Mouse (Mus musculus): ENCODE measurements at regions not wholly inside any gene's neighbourhood (a gene's known extent, or its start where the extent isn't known, plus 50 kb on each side); places are given as distances from the start of the nearest gene placed in this dataset.

DNA sequence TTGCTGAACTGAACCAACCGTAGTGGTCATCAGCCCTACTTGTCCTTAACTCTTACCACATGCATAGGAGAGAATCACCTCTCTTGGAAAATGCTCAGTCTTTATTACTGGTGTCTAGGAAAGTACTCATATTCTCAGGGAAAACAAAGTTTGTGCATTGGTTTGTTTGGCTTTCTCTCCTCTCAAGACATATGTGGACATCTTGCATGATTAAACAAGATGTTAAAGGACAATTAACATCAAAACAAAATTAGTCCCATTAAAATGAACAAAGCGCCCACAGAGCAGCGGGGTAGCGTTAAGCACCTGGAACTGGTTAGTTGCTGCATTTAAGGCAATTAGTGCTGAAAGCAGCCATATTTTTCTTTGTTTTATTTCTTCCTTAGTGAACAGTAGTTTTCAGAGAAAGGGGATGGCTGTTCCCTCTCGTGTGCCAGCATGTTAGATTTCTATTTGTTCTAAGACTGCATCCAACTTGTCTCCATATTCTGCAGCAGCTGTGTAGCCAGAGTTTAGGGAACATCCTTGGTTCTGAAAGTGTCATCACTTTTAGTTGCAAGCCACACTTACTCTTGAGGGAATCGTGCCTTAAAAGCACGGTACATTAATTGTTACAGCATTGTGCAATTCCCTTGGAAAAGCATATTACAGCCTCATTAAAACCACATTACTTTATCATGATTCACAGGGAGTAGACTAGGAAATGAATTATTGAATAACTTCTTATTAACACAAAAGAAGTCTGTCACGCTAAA, 137.7 kb downstream of the Ube2u start:
- no peak for DNase-seq (ENCODE audit: low spot score)

DNA sequence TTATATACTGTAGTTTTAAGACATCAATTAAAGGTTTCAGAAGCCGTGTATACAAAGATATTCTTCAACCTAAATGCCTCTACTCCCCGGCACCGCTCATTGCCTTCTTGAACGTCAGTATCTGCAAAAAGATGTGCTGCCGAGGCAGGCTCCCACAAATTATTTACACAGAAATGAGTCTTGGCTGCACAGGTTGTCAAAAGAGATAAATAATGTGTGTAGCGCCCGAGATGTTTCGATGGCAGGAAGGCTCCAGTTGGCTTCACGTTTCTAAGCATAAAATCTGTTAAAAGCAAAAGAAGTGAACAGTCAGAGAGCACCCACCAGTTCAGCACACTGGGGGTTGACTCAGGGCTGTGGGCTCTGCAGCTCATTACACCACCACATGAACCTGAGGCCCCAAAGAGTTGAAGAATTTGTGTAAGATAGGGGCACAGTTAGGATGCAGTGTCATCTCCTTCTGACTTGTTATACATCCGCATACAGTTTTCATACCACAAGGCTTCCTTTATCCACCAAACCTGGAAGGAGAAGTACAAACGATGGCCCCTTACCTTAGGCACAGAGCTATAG, 138.4 kb downstream of the Ube2u start:
- DNase-seq (ENCODE audit: low spot score): no peak

DNA sequence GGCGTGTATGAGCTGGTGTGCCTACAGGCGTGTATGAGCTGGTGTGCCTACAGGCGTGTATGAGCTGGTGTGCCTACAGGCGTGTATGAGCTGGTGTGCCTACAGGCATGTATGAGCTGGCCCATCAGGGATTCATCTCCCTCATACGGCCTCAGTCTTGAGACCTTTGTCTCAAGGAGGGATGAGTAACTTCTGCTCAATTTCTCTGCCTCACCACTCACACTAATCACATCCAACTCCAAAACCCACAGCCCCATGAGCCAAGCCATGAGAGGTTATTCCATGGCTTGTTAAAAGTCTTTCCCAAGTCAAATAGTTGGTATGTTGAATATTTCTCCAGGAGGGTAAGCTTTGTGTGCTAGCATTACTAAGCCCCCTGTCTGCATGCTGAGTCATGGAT, 146.0 kb downstream of the Ube2u start:
- DNase-seq (ENCODE audit: low spot score): no peak

DNA sequence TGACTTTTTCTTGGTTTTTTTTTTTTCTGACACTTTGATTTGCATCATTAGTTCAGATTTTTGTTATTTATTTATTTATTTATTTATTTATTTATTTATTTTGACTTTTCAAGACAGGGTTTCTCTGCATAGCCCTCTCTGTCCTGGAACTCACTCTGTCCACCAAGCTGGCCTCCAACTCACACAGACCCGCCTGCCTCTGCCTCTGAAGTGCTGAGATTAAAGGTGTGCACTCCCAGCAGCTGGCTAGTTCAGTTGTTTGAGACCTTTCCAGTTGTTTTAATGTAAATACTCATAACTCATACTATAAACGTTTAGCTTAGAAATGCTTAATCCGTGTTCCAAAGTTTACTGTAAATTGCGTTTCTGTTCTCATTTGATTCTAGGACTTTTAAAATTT, 147.9 kb downstream of the Ube2u start:
- DNase-seq (ENCODE audit: low spot score): no peak

DNA sequence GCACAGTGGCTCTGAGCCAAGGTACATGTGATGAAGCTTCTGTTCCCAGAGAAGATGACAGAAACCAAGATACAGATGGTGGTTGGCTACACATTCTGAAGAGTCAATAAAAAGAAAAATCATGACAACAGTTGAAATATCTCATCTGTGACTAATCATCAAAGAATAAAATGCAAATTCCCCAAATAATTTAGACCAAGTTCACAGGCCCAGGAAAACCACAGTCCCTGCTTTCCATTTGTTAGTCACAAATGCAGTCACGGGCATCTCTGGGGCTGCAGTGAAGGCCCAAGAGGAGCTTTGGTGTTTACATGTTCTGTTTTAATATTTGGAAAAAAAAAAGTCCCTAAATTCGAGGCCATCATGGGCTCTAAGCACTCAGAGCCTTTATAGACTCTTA, 142.1 kb upstream of the Cachd1 start:
- no peak for DNase-seq (ENCODE audit: low spot score)

DNA sequence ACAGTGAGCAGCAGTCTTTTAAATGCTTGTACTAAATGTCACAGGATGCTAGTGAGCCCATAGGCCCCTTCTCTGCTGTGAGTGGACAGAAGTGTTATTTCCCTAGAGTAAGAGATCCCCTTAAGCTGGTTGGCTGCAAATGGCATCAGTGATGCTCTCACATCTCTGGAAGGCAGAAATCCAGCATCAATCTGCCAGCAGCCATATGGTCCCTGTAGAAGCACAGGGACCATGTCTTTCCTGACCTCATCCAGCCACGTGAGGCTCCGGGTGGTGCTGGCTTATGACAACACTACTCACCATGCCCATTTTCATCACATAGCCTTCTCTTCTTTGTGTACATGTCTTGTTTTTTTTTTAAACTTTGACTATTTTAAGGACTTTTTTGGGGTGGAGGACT, 138.9 kb upstream of the Cachd1 start:
- DNase-seq (ENCODE audit: low spot score): no peak

DNA sequence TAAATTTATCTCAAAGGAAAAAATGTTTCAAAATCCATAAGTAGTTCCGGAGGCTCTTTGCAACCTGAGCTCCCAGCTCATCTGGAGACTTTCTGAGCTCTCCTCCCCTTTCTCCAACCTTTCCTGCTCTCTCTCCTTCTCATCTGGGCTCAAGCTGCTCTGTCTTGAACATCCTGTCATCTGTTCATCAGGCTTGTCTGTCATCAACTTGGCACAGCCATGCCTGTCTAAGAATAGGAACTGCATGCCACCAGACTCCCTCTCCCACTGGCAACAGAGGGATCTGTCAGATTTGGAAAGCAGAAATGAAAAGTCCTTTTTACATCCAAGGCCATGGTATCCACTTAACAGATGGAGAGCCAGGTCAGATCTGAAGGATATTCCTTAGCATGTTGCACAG, 115.3 kb upstream of the Cachd1 start:
- no peak for DNase-seq (ENCODE audit: low spot score)

DNA sequence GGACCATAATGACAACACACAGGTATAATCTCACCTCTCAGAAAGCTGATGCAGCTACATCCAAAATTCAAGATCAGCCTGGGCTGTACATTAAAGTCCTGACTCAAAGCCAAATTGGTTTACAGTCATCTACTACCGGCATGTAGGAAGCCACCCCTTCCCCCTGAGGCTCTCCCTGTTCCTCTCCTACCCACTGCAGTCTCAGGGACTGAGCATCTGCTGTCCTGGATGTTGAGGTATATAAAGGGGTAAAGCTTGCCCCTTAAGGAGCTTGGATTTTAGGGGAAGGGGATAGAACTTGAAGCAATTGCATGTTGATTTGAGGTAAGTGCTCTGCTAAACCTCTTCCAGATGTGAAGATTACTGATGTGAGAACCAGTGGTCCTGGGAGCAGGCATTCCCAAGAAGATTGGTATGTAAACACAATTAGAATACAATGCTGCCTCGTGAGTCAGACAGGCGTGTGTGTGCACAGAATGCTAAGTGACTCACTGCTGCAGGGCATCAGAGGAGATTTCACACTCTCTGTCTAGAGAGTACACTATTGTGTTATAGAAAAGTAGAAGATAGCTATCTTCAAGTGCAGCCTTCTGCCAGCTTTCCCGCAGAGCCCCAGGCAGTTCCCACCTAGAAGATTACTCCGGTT, 111.7 kb upstream of the Cachd1 start:
- DNase-seq (ENCODE audit: low spot score): no peak

DNA sequence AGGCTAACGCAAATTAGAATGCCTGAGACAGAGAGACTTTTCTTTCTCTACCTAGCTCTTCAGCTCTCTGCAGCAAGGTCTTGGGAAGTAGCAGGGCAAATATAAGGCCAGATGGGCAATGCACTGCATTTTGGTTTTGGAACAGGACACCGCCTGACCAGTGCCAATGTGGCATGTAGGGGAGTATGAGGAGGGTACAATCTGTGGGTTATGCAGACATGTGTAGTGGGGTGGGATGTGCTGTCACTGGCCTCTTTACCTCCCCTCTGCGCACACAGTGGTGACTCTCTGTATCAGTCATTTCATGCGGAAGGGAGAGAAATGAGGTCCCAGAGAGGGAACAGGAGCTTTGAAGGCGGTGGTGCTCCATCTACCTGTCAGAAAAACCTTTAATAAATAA, 105.9 kb upstream of the Cachd1 start:
- no peak for DNase-seq (ENCODE audit: low spot score)

DNA sequence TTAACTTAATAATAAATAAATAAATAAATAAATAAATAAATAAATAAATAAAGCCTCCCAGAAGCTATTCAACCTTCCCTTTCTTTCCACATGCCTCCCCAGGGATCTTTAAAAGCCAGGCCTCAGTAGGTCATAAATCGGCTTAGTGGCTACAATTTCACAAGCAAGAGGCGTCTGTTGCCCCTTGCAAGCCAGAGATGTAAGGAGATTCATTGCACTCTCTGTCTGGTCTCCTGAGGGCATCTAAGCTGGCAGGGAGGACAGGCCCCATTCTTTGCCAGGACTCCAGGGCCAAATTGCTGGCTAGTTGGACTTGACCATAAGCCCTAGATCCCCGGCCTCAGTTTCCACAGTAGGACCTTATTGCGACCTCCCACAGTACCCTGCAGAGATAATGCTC, 101.6 kb upstream of the Cachd1 start:
- DNase-seq (ENCODE audit: low spot score): no peak

DNA sequence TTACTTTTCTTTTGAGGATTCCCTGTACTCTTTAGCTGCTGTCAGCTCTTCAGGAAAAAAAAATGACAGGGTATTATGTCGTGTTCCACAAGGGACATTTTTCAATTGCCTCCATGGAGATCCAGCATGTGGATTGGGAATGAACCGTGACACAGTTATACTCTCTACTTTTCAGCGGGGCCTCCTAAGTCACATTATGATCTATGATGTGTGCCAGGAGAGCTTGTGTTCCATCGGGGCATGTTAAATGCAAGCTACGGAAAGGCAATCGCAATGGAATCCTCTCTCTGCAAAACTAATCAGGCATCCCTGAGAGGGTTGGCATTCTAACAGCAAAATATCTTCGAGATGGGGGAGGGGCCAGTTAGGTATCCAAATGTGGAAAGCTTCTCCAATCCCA, 92.7 kb upstream of the Cachd1 start:
- no peak for DNase-seq (ENCODE audit: low spot score)

DNA sequence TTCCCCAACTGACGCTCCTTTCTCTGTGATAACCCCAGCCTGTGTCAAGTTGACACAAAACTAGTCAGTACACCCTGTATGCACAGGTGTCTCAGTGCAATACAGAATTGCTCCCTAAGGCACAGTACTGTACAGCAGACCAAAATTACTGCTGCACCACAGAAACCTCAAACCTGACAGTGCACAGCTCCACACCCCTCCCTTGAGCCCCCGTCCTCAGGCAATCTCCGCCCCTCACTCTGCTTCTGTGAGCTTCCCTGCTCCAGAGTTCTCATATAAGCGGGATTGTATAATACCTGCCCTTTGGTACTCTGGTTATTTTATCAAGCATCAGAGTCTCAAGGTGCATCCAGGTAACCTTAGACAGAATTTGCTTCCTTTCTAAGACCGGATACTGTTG, 76.5 kb upstream of the Cachd1 start:
- no peak for DNase-seq (ENCODE audit: low spot score)

DNA sequence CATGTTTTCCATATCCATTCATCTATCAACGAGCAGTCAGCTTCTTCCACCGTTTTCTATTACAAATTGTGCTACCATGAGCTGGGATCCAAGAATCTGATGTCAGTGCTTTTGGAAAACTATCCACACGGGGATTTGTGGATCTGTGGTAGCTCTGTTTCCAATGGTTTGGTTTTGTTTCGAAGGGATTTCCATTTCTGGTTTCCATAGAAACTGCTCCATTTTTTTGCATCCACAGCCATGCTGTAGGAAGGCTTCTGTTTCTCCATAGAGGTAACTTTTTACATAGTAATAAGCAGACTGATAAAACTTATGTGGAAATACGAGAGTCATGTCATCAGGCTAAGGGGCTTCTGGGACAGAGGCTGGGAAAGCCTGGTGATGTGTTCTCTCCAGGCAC, 76.1 kb upstream of the Cachd1 start:
- no peak for DNase-seq (ENCODE audit: low spot score)

DNA sequence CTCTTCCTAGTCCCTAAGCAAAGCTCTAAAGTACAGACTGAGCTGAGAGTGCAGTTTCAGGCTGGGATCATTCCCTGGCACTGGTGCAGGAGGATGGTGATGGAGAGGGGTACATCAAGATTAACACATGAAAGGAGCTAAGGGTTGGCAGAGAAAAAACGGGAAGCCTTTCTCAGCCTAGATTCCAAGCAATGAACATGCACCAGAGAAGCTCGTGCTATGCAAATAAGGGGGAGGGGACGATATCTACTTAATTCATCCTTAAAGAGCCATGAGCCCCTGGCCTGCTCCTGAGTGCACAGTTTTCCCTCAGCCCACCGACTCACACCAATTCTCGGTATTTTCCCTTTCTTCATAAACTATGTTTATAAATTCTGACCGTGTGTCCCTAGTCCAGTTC, 70.5 kb upstream of the Cachd1 start:
- DNase-seq (ENCODE audit: low spot score): no peak

DNA sequence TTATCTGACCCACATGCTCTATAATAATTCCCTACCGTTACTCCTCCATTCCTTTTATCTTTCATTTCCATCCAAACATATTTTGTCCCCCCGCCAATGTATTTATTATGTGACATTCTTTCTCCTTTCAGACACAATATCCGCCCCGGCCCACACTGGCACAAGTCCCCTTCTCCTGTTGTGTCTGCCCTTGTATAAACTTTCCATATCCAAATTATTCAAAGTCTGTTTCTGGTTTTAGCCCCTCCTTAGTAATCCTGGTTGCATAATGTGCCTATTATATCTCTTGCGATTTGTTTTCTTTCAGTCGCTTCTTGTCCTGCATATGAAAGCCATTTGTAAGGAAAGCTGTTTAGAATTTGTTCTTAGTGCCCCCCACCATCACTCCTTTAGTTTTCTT, 69.3 kb upstream of the Cachd1 start:
- DNase-seq (ENCODE audit: low spot score): no peak

DNA sequence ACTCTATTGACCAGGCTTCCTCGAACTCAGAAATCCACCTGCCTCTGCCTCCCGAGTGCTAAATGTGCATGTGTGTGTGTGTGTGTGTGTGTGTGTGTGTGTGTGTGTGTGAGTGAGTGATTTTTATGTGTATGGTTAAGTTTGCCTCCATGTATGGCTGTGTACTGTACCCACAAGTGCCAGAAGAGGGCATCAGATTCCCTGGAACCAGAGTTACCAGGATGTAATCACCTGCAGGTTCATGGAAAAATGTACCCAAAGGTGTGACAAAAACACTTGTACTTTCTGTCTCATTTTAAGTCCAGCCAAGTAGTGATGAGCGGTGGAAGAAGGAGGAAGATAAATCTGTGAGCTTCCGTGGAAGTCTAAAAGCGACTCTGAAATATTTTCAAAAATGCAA, 68.2 kb upstream of the Cachd1 start:
- DNase-seq (ENCODE audit: low spot score): no peak

DNA sequence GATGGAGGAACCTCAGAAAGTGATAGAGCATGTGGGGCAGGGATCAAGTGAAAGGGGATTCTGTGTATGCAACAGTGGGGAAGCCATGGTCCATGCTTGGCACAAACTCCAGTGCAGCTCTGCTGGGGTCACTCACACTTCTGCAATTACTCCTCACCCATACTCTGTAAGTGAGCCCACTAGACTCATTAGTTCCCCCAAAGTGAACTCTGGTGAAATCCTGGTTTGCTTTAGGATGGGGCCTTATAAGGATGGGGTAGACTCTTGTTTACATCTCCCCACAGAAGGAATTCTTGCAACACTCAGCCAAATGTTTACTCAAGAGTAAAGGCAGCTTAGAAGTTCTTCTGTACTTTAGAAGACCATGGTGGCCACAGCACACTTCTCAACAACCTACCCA, 62.2 kb upstream of the Cachd1 start:
- no peak for DNase-seq (ENCODE audit: low spot score)

DNA sequence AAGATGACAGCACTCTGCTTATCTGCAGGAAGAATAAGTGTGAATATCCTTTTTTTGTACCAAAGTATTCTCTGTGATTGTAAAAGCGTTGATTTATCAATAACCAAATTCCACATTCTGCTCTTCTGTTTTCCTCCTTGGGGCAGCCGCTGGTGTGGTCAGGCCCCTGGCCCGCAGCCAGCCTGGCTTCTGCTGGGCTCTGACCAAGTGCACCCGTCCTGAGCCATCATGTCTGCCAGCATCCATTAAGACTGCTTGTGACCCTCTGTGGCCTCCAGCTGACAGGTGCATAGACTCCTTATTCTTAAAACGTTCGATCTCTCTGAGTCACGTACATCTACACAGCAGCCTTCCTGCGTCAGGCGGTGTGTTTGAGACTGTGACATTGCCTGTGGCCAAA, 58.9 kb upstream of the Cachd1 start:
- no peak for DNase-seq (ENCODE audit: low spot score)

DNA sequence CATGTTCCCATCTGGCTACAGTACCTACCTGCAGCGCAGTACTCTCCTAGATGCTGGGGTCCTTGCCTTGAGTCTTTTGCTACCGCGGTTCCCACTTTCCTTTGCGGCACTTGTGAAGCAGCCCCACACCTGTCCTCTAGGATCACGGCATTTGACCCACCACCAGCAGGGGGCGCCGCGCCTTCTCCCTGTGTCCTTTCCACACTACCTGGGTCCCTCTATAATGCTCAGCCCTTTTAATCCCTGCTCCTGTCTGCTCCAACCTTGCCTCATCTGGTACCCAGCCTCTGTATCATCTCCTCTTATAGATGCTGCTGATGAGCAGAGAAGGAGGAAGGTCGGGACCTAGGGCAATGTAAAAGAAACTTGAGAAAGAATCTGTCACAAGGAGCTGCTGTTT, 53.9 kb upstream of the Cachd1 start:
- peak; percentile 68 for DNase-seq (ENCODE audit: low spot score)

DNA sequence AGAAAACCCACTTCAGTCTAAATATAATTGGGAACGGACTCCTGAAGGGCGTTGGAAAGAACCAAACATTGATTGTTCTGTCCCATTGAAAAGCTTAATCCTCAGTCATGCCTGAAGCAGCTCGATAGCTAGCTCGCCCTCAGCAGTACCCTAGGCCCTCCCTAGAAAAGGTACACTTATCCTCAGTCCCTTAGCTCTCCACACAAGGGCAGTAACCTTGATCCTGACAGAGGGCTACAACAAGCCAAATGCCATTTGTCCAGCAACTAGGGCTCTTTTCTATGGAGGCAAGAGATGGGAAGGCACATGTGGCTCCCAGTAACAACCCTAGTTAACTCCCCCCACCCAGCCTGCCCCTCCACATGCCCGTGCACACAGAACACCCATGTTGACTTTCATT, 53.4 kb upstream of the Cachd1 start:
- DNase-seq (ENCODE audit: low spot score): no peak

DNA sequence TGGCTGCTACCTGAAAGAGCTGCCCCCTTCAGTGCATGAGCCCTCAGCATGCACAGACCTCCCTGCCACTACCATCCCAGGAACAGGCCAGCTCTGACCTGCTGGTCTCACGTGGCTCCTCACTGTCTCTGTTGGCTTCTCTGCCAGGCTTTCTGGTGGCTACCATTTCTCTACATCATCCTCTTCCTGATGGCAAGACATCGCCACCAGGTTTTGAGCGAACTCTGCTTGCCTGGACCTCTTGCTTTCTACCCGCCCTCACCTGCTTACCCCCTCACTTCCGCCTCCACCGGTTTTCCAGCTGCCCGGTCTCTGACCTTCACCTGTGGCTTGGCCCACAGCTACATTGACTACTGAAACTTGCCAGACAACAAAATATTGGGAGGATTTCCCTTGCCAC, 50.7 kb upstream of the Cachd1 start:
- DNase-seq (ENCODE audit: low spot score): no peak

DNA sequence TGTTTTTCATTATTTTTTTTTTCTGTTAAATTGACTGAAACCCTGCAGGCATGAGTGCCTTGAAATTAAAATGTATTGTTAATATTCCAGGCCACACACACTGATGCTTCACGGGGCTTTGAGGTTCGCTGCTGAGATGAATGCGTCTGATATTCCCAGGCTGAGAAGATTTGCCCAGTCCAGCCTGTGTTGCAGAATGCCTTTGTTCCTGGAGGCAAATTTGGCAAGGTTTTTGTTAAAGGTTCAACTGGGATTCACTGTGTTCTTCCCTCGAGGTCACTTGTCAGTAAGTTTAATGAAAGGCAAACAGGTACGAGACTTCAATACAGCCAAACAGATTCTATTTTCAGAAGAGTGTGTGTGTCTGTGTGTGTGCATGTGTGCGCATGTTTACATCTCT, 50.0 kb upstream of the Cachd1 start:
- no peak for DNase-seq (ENCODE audit: low spot score)
